Mouse (Mus musculus) megakaryocyte, adult 5-6 weeks (primary cell): Measurements from ENCODE around the gene Crebbp. TPM values are rescaled to one million over a fixed set of nuclear protein-coding genes. Genes with fewer than 3 reads are reported as not detected.

Experiments used
- ATAC-seq: 2 replicates; pipeline ENCODE4 v1.8.0; 2016; ENCODE audit warnings: mild to moderate bottlenecking, inconsistent platforms; ENCODE audit not compliant: poor library complexity, severe bottlenecking
- total RNA-seq, 2 experiments: library from RNA; stranded (forward) in 1 of 2; stranded (reverse) in 1 of 2; fragments of 153-499, 151-499 nt in 1 of 2; fragments of 221-1000, 200-1000 nt in 1 of 2; gene quantifications; 2 replicates each; pipeline versions ENCODE4 v1.2.3 to v1.2.4; 2015 to 2017

Crebbp gene
- total RNA-seq, 2 experiments from 2014 or later = 17.1 to 60.8 TPM

GRCm38 (mm10) chr16:4052601-4053000 lies 161.2 kb downstream of the Crebbp start:
- no peak for ATAC-seq

- no peak for ATAC-seq
These were observed 168.3 kb downstream of the Crebbp start for GRCm38 (mm10) chr16:4045524-4045923.

- ATAC-seq = no peak
These were observed 169.7 kb downstream of the Crebbp start for GRCm38 (mm10) chr16:4044093-4044492.

GRCm38 (mm10) chr16:4041646-4042045 lies 172.2 kb downstream of the Crebbp start:
- ATAC-seq = no peak

- no peak for ATAC-seq
These were observed 173.6 kb downstream of the Crebbp start for GRCm38 (mm10) chr16:4040206-4040605.

- ATAC-seq = no peak
These were observed 176.1 kb downstream of the Crebbp start for GRCm38 (mm10) chr16:4037690-4038089.

GRCm38 (mm10) chr16:4036807-4037206 lies 177.0 kb downstream of the Crebbp start, which contains the start of gene Dnase1:
Dnase1 (plus strand) TSS chr16:4036942.
- no peak for ATAC-seq

GRCm38 (mm10) chr16:4035575-4035974 lies 178.2 kb downstream of the Crebbp start:
- ATAC-seq = no peak

GRCm38 (mm10) chr16:4034476-4034875 lies 179.3 kb downstream of the Crebbp start:
- no peak for ATAC-seq

- no peak for ATAC-seq
These were observed 179.8 kb downstream of the Crebbp start for GRCm38 (mm10) chr16:4033971-4034370.

GRCm38 (mm10) chr16:4032341-4032748 lies 181.5 kb downstream of the Crebbp start:
- ATAC-seq = peak; percentile 67

GRCm38 (mm10) chr16:4031441-4032274 lies 182.1 kb downstream of the Crebbp start:
- ATAC-seq = no peak

Other genes with a start within 250 kb of the Crebbp start
- 0.98 and 1.0 TPM in 2 replicates for gene Nlrc3, start 237.4 kb downstream of the Crebbp start, total RNA-seq (2015)
- 0.51 and 1.1 TPM in 2 replicates for gene Nlrc3, start 237.4 kb downstream of the Crebbp start, total RNA-seq (2017)
- 18.7 and 23.5 TPM in 2 replicates for gene Slx4, start 210.2 kb downstream of the Crebbp start, total RNA-seq (2015)
- gene Slx4, start 210.2 kb downstream of the Crebbp start, total RNA-seq (2017) = 19.2 and 34.6 TPM in 2 replicates
- gene Dnase1, start 177.1 kb downstream of the Crebbp start, total RNA-seq (2015) = not detected in 2 replicates
- gene Dnase1, start 177.1 kb downstream of the Crebbp start, total RNA-seq (2017) = 0.18 TPM in 1 of 2 replicates, not detected in the other
- gene Trap1, start 136.2 kb downstream of the Crebbp start, total RNA-seq (2015) = 25.5 and 30.1 TPM in 2 replicates
- 50.7 and 53.7 TPM in 2 replicates for gene Trap1, start 136.2 kb downstream of the Crebbp start, total RNA-seq (2017)
- 2.1 and 3.0 TPM in 2 replicates for gene Adcy9, start 206.5 kb upstream of the Crebbp start, total RNA-seq (2015)
- 2.3 and 3.8 TPM in 2 replicates for gene Adcy9, start 206.5 kb upstream of the Crebbp start, total RNA-seq (2017)